Mouse (Mus musculus) heart, embryonic 16.5 days (tissue): ENCODE data around the gene Fxr2. TPM values are rescaled to one million over a fixed set of nuclear protein-coding genes. Genes with fewer than 3 reads are reported as not detected.
A peak's percentile ranks its signal among the peaks of the same experiment; 100 is the strongest.
"Not testable (repeated sequence)": the region's sequence is repeated elsewhere in the genome, so short reads cannot be mapped to it uniquely, and the experiment has no call there.

ENCODE experiments used
- ATAC-seq: fragments of 200-750 bp; cut with Nextera tagmentation; replicated peaks from 2 replicates; pipeline ENCODE4 v1.8.0; 2017; ENCODE audit warnings: moderate number of reproducible peaks; ENCODE audit not compliant: insufficient read depth, low FRiP score; ENCODE audit errors: extremely low read depth
- H3K27ac ChIP-seq: fragments of 300-500 bp; sonication (generic); 2 replicates; pipeline ENCODE4 v1.5.1; 2014; ENCODE audit warnings: mild to moderate bottlenecking, low read length, control low read depth, moderate library complexity
- H3K27me3 ChIP-seq: fragments of 300-500 bp; sonication (generic); 2 replicates; pipeline ENCODE4 v1.6.1; 2014; ENCODE audit warnings: low read length, mixed read lengths; ENCODE audit not compliant: control insufficient read depth, insufficient read depth
- H3K36me3 ChIP-seq: fragments of 300-500 bp; sonication (generic); 2 replicates; pipeline ENCODE4 v1.6.1; 2014; ENCODE audit not compliant: control insufficient read depth, insufficient read depth
- H3K4me1 ChIP-seq: fragments of 300-500 bp; sonication (generic); 2 replicates; pipeline ENCODE4 v1.6.1; 2014; ENCODE audit warnings: low read length, mixed read lengths; ENCODE audit not compliant: control insufficient read depth, insufficient read depth
- H3K4me2 ChIP-seq: fragments of 300-500 bp; sonication (generic); 2 replicates; pipeline ENCODE4 v1.6.1; 2014; ENCODE audit warnings: low read depth, mild to moderate bottlenecking, control low read depth, low read length
- H3K4me3 ChIP-seq: fragments of 300-500 bp; sonication (generic); 2 replicates; pipeline ENCODE4 v1.5.1; 2014; ENCODE audit warnings: mild to moderate bottlenecking, control low read depth, low read length
- H3K9ac ChIP-seq: fragments of 300-500 bp; sonication (generic); 2 replicates; pipeline ENCODE4 v1.6.1; 2014; ENCODE audit warnings: low read length, control low read depth
- H3K9me3 ChIP-seq: fragments of 300-500 bp; sonication (generic); replicated peaks from 2 replicates; pipeline ENCODE4 v1.6.1; 2016; ENCODE audit warnings: low read length; ENCODE audit not compliant: control insufficient read depth
- WGBS: fragments of 180-500 bp; shearing (Covaris S2); extraction: QIAGEN DNeasy Blood & Tissue Kit; methylation state at CpG from one replicate; pipeline ENCODE4 v1.1.7; 2014; 5-methylcytosine and 5-hydroxymethylcytosine counted together
- polyA plus RNA-seq: library from polyadenylated mRNA; unstranded; fragments of >200 nt; fragmentation: Nextera tagmentation; extraction: Ambion mirVana; gene quantifications from 2 replicates; pipeline ENCODE4 v1.2.1, GENCODE M21; 2015

Fxr2 gene
- polyA plus RNA-seq, 1 experiment from 2014 or later: 22.1 TPM

DNA sequence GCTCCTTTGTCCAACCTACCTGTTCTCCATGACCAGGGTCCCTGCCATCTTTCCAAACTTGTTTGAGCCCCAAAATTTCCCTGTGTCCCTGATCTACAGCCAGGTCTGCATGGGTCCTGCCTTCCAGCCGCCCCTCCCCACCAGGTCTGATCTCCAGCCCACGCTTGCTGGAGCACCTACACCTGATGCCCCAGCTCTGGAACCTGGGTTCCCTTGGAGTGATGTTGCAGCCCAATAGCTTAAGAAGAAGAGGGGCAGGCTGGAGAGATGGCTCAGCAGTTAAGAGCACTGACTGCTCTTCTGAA lies 26.3 kb upstream of the Fxr2 start:
- Histone ChIP-seq H3K27me3 (no peaks in the 10 kb centered on the region), H3K9me3 (no peaks in the 10 kb centered on the region), H3K27ac (no peak overlapping the region), H3K4me1 (peaks cover 18% of the 10 kb centered on the region), H3K36me3 (no peaks in the 10 kb centered on the region), H3K4me3 (peak overlapping the region; percentile 65), H3K9ac (peak overlapping the region; percentile 55; the same call in 1 of the 2 replicates), H3K4me2 (peak overlapping the region; percentile 86)
- WGBS: 69% methylated on average over 2 of the region's 2 CpGs
- ATAC-seq: no peak

DNA sequence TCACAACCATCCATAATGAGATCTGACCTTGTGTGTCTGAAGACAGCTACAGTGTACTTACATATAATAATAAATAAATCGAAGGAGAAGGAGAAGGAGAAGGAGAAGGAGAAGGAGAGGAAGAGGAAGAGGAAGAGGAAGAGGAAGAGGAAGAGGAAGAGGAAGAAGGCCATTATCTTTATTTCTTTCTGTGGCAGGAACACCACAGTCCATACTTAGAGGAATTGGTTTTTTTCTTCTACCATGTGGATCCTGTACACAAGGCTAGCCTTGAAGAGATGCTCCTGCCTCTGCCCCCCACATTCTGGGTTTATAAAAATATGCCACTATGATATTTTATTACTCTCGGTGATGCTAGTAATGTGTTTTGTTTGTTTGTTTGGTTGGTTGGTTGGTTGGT lies 26.0 kb upstream of the Fxr2 start:
- ATAC-seq: no peak
- H3K27me3 ChIP-seq: no peaks in the 10 kb centered on the region
- no peak overlapping the region for H3K4me3 ChIP-seq
- H3K4me2 ChIP-seq: no peak overlapping the region
- peaks cover 14% of the 10 kb centered on the region for H3K4me1 ChIP-seq
- H3K27ac ChIP-seq: no peak overlapping the region
- 71% methylated on average over 2 of the region's 2 CpGs for WGBS
- no peaks in the 10 kb centered on the region for H3K36me3 ChIP-seq
- no peaks in the 10 kb centered on the region for H3K9me3 ChIP-seq
- H3K9ac ChIP-seq: no peak overlapping the region

DNA sequence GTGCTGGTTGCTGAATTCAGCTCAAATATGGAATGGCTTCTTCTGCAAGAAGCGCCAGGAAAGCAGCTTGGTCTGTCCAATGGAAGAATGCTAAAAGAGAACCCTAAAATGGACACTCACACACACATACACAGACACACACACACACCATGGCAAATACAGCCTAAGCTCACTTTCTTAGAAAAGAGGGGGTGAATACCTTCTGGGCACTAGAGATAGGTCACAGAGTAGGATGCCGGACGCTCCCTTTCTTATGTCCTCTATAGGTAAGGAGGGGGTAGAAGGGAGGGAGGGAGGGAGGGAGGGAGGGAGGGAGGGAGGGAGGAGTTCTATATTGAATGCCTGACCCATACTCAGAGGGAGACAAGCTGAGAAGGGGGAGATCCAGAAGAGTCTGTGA lies 24.3 kb upstream of the Fxr2 start:
- Histone ChIP-seq H3K9ac (no peak overlapping the region), H3K4me2 (no peak overlapping the region), H3K27ac (no peak overlapping the region), H3K4me1 (peaks cover 6% of the 10 kb centered on the region), H3K27me3 (no peaks in the 10 kb centered on the region), H3K4me3 (no peak overlapping the region), H3K9me3 (no peaks in the 10 kb centered on the region), H3K36me3 (no peaks in the 10 kb centered on the region)
- 74% methylated on average over 3 of the region's 3 CpGs for WGBS
- no peak for ATAC-seq

DNA sequence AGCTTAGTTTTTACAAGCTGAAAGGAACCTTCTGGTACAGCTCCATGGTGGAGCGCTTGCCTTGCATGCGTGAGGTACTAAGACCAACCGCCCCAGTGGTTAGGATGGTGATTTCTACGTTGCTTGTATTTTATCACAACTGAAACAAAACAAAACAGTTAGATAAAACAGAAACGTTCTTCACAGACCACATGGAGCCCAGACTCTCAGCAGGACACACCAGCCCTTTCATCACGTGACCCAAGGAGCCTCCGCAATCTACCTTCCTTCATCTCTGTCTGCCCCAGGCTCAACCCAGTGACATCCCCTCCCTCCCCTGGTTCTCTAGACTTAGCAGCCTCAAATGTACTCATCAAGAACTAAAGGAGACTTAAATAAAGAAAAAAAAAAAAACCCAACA lies 23.4 kb upstream of the Fxr2 start:
- H3K9ac ChIP-seq: no peak overlapping the region
- peaks cover 8% of the 10 kb centered on the region for H3K4me1 ChIP-seq
- H3K36me3 ChIP-seq: no peaks in the 10 kb centered on the region
- H3K27ac ChIP-seq: no peak overlapping the region
- H3K27me3 ChIP-seq: no peaks in the 10 kb centered on the region
- H3K9me3 ChIP-seq: no peaks in the 10 kb centered on the region
- WGBS: 58% methylated on average over 7 of the region's 7 CpGs
- no peak for ATAC-seq
- H3K4me2 ChIP-seq: no peak overlapping the region
- no peak overlapping the region for H3K4me3 ChIP-seq

DNA sequence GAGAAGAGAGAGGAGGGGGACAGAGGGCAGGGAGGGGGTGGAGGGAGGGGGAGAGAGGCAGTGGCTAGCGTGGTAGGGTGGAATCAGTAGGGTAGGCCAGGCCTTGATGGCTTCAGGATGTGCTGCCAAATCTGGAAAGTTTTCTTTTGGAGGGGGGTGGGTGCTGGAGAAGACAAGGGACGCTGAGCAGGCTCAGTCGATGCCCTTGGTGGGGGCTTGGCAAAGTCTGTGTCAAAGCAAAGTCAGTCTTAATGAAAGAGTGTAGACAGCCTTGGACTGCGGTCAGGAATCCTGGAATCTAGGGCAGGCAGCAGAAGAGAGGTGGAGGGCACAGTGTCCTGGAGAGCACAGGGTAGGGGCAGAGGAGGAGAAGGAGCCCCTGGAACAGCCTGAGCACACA lies 21.9 kb upstream of the Fxr2 start:
- ATAC-seq: no peak
- no peak overlapping the region for H3K27ac ChIP-seq
- H3K27me3 ChIP-seq: peaks cover 3% of the 10 kb centered on the region; the same call in 1 of the 2 replicates
- H3K9ac ChIP-seq: no peak overlapping the region
- 43% methylated on average over 4 of the region's 4 CpGs for WGBS
- H3K4me3 ChIP-seq: no peak overlapping the region
- peaks cover 4% of the 10 kb centered on the region for H3K4me1 ChIP-seq
- no peaks in the 10 kb centered on the region for H3K36me3 ChIP-seq
- no peak overlapping the region for H3K4me2 ChIP-seq
- no peaks in the 10 kb centered on the region for H3K9me3 ChIP-seq

DNA sequence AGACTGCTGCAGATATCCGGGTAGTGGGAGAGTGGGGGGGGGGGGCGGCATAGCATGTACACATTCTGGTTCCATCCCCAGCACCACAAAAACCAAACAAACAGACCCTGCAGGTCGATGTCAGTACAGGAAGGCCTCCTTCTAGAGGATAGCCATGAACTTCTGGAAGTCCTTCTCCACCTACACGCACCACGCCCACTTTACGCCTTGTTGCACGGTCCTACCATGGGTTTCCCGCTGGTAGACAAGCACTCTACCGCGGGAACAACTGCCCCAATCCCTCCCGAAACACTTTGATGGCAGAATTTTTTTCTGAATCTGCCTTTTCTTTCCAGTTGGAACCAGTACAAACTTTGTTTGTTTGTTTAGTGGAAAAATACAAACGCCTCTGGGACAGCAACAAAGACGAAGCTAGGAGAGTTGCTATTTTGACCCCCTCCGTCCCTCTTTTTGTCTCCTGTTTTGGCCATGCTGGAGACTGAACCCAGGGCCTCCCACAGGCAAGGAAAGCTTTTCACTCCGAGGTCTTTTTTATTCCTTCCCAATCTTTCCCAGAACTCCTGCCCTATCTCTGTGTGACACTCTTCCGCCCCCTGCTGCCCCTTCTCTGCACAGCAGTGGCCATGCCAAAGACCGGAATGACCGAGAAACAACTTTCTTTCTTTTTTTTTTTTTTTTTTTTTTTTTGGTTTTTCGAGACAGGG lies 19.1 kb upstream of the Fxr2 start:
- Histone ChIP-seq H3K4me1 (peaks cover 4% of the 10 kb centered on the region), H3K4me3 (peak overlapping the region; percentile 13; the same call in 1 of the 2 replicates), H3K9ac (peak overlapping the region; percentile 60), H3K4me2 (peak overlapping the region; percentile 52), H3K36me3 (no peaks in the 10 kb centered on the region), H3K9me3 (no peaks in the 10 kb centered on the region), H3K27ac (no peak overlapping the region), H3K27me3 (peaks cover 3% of the 10 kb centered on the region; the same call in 1 of the 2 replicates)
- peak; percentile 71 for ATAC-seq
- 11% methylated on average over 19 of the region's 19 CpGs for WGBS

DNA sequence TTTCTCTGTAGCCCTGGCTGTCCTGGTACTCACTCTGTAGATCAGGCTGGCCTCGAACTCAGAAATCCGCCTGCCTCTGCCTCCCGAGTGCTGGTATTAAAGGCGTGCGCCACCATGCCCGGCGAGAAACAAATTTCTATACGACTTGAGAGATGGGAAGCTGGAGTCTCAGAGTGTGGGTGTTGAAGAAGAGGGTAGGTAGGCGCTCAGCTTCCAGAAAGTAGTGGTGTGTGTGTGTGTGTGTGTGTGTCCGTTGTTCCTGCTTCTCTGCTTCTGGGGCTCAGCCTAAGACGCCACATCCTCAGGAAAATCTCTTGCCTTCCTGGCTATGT lies 18.6 kb upstream of the Fxr2 start:
- ATAC-seq, H3K27ac ChIP-seq, H3K4me1 ChIP-seq, H3K9ac ChIP-seq, H3K4me3 ChIP-seq, H3K9me3 ChIP-seq, H3K36me3 ChIP-seq, H3K27me3 ChIP-seq: not testable (repeated sequence)
- peak overlapping the region; percentile 52 for H3K4me2 ChIP-seq
- 49% methylated on average over 11 of the region's 11 CpGs for WGBS

DNA sequence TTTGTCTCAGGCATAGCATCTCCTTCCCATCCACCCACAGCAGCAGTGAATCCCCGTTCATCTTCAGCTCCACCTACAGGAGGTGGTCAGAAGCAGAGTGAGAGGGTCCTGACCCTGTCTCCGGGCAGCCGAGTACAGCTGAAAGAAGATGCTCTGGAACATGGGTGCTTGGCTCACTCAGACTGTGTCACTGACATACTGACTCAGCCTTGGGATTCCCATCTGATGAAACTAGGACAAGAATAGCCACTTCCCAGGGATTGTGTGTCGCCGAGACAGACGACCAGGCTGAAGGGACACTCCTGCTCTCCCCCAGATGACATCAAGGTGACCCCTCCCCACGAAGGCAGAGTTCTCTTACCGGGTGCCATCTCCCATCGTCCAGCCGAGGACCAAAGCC lies 16.0 kb upstream of the Fxr2 start:
- H3K9ac ChIP-seq: no peak overlapping the region
- 41% methylated on average over 10 of the region's 10 CpGs for WGBS

DNA sequence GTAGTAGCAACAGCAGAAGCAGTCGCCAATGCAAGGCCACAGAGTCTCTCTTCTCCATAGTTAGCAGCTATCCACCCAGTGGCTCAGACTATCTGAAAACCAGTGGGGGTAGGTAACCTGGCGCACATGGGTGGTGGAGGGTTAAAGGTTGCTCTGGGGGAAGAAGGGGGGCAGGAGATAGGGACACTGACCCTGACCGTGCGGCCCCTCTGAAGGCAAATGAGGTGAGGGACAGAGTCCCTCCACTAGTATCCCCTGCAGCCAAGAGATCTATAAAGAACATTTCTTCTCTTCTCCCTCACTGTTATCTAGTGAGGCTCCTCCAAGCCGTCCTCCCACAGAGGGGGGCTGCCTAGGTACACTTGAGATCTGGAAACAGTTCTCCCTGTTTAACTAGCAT lies 15.0 kb upstream of the Fxr2 start, which contains the start of gene Shbg:
Shbg (minus strand) TSS at position 101 of the 400 bp plus-strand sequence.
- Histone ChIP-seq H3K4me2 (no peak within 1 kb of the TSS), H3K27ac (no peak within 1 kb of the TSS), H3K36me3 (no peaks in the 10 kb centered on the region), H3K27me3 (peaks cover 3% of the 10 kb centered on the region; the same call in 1 of the 2 replicates), H3K9ac (0 out of 2 replicates have a peak within 1 kb of the TSS, but pooled peaks have one; percentile 1), H3K4me3 (no peak within 1 kb of the TSS), H3K4me1 (peaks cover 12% of the 10 kb centered on the region), H3K9me3 (no peaks in the 10 kb centered on the region)
- no peak for ATAC-seq
- 47% methylated on average over 5 of the region's 5 CpGs for WGBS

More for the DNA sequence above, 16.0 kb upstream of the Fxr2 start:
- no peak for ATAC-seq
- H3K9me3 ChIP-seq: no peaks in the 10 kb centered on the region
- H3K4me3 ChIP-seq: no peak overlapping the region
- peaks cover 6% of the 10 kb centered on the region for H3K4me1 ChIP-seq
- H3K27me3 ChIP-seq: peaks cover 3% of the 10 kb centered on the region; the same call in 1 of the 2 replicates
- no peak overlapping the region for H3K27ac ChIP-seq
- no peaks in the 10 kb centered on the region for H3K36me3 ChIP-seq
- H3K4me2 ChIP-seq: no peak overlapping the region
